Mouse (Mus musculus): ENCODE measurements around the gene Hacd3. TPM values are rescaled to one million over a fixed set of nuclear protein-coding genes. Genes with fewer than 3 reads are reported as not detected.
A peak's percentile ranks its signal among the peaks of the same experiment; 100 is the strongest.

Hacd3 gene
- polyA plus RNA-seq, 1 experiment from 2014 or later = 85.2 TPM

GRCm38 (mm10) chr9:65028313-65028712 lies 6.8 kb upstream of the Hacd3 start:
- Histone ChIP-seq H3K27me3 (no peaks in the 10 kb centered on the region), H3K36me3 (no peaks in the 10 kb centered on the region), H3K4me2 (no peak overlapping the region), H3K4me1 (peaks cover 8% of the 10 kb centered on the region), H3K4me3 (replicated peaks) (no peak overlapping the region), H3K9ac (no peak overlapping the region), H3K27ac (no peak overlapping the region), H3K9me3 (replicated peaks) (no peaks in the 10 kb centered on the region)
- ATAC-seq (replicated peaks; ENCODE audit: low FRiP score) = no peak
- WGBS = 87% methylated on average over 5 of the region's 5 CpGs

DNA sequence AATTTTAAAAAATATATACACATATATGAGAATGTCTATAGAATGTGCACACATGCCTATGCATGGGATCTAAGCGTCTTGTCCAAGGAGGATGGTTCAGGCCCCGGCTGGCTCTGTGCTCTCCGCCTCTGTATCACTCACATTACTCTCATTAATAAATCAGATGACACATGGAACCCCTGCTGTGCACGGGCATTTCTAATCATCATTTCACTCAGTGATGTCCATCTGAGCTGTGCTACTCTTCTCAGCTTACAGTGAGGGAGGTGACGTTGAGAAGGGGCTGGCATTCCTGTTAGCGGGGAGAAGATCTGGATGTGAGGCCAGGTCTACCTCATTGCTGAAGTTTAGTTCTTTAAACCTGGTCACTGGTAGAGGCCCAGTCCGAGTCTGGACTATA lies 5.7 kb upstream of the Hacd3 start:
- H3K9ac ChIP-seq = no peak overlapping the region
- no peak overlapping the region for H3K27ac ChIP-seq
- H3K27me3 ChIP-seq = no peaks in the 10 kb centered on the region
- no peak for ATAC-seq (replicated peaks; ENCODE audit: low FRiP score)
- H3K9me3 ChIP-seq (replicated peaks) = no peaks in the 10 kb centered on the region
- no peak overlapping the region for H3K4me2 ChIP-seq
- H3K4me1 ChIP-seq = peaks cover 9% of the 10 kb centered on the region
- H3K36me3 ChIP-seq = no peaks in the 10 kb centered on the region
- no peak overlapping the region for H3K4me3 ChIP-seq (replicated peaks)
- WGBS = 68% methylated on average over 7 of the region's 7 CpGs

- ATAC-seq (replicated peaks; ENCODE audit: low FRiP score) = no peak
- Histone ChIP-seq H3K9me3 (replicated peaks) (no peaks in the 10 kb centered on the region), H3K4me3 (replicated peaks) (no peak overlapping the region), H3K4me1 (peaks cover 34% of the 10 kb centered on the region), H3K27me3 (no peaks in the 10 kb centered on the region), H3K4me2 (no peak overlapping the region), H3K9ac (no peak overlapping the region), H3K36me3 (no peaks in the 10 kb centered on the region), H3K27ac (no peak overlapping the region)
- WGBS = 89% methylated on average over 3 of the region's 3 CpGs
These were observed 2.0 kb upstream of the Hacd3 start for GRCm38 (mm10) chr9:65023447-65023846.

- H3K9me3 ChIP-seq (replicated peaks) = no peaks in the 10 kb centered on the region
- no peaks in the 10 kb centered on the region for H3K36me3 ChIP-seq
- H3K4me3 ChIP-seq (replicated peaks) = no peak overlapping the region
- H3K9ac ChIP-seq = 0 out of 2 replicates have a peak overlapping the region, but pooled peaks have one; percentile 3
- peak overlapping the region; percentile 88; the same call in 1 of the 2 replicates for H3K4me2 ChIP-seq
- no peaks in the 10 kb centered on the region for H3K27me3 ChIP-seq
- ATAC-seq (replicated peaks; ENCODE audit: low FRiP score) = no peak
- H3K27ac ChIP-seq = no peak overlapping the region
- peaks cover 34% of the 10 kb centered on the region for H3K4me1 ChIP-seq
- WGBS = 61% methylated on average over 4 of the region's 4 CpGs
These were observed 1.2 kb upstream of the Hacd3 start for GRCm38 (mm10) chr9:65022580-65023135.

GRCm38 (mm10) chr9:65021887-65022579 lies 540 bp upstream of the Hacd3 start:
- Histone ChIP-seq H3K4me2 (peak overlapping the region; percentile 88), H3K36me3 (no peaks in the 10 kb centered on the region), H3K4me3 (replicated peaks) (peak overlapping the region; percentile 93), H3K9ac (peak overlapping the region; percentile 88), H3K9me3 (replicated peaks) (no peaks in the 10 kb centered on the region), H3K27ac (peak overlapping the region; percentile 85), H3K4me1 (peaks cover 35% of the 10 kb centered on the region), H3K27me3 (no peaks in the 10 kb centered on the region)
- ATAC-seq (replicated peaks; ENCODE audit: low FRiP score) = no peak
- WGBS = 18% methylated on average over 9 of the region's 9 CpGs

GRCm38 (mm10) chr9:65020128-65020527 lies 1.4 kb downstream of the Hacd3 start:
- peaks cover 50% of the 10 kb centered on the region for H3K4me1 ChIP-seq
- no peak for ATAC-seq (replicated peaks; ENCODE audit: low FRiP score)
- H3K9ac ChIP-seq = peak overlapping the region; percentile 88; the same call in 1 of the 2 replicates
- no peaks in the 10 kb centered on the region for H3K9me3 ChIP-seq (replicated peaks)
- H3K4me2 ChIP-seq = peak overlapping the region; percentile 88
- H3K27ac ChIP-seq = no peak overlapping the region
- WGBS = 67% methylated on average over 4 of the region's 4 CpGs
- no peaks in the 10 kb centered on the region for H3K36me3 ChIP-seq
- no peaks in the 10 kb centered on the region for H3K27me3 ChIP-seq
- peak overlapping the region; percentile 93; the same call in 1 of the 2 replicates for H3K4me3 ChIP-seq (replicated peaks)

GRCm38 (mm10) chr9:65019146-65019545 lies 2.3 kb downstream of the Hacd3 start:
- H3K4me2 ChIP-seq = no peak overlapping the region
- no peaks in the 10 kb centered on the region for H3K27me3 ChIP-seq
- no peaks in the 10 kb centered on the region for H3K9me3 ChIP-seq (replicated peaks)
- H3K36me3 ChIP-seq = no peaks in the 10 kb centered on the region
- no peak for ATAC-seq (replicated peaks; ENCODE audit: low FRiP score)
- peaks cover 50% of the 10 kb centered on the region for H3K4me1 ChIP-seq
- WGBS = 59% methylated on average over 3 of the region's 3 CpGs
- H3K27ac ChIP-seq = no peak overlapping the region
- H3K4me3 ChIP-seq (replicated peaks) = no peak overlapping the region
- 0 out of 2 replicates have a peak overlapping the region, but pooled peaks have one; percentile 10 for H3K9ac ChIP-seq

DNA sequence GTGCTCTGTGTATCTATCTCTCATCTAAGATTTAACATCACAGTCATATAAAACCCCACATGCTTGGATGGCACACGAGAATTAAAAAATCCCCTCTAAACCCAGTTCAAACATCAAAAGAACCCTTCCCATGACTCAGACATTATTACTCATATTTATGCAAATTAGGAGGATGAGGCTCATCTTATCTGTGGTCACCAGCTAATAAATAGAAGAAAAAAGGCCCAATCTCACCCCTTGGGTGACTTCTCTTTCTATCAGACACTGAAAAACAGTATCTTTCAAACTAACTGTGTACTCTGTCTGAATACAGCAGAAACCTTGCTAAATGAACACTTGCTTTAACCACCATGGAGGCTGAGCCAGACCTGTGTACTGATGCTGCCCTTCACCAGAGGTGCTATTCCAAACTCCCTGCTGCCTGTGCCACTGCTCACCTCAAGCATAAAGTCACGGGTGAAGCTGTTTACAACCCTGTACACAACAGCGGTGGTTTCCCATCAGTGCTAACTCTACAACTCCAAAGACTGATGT lies 2.8 kb downstream of the Hacd3 start:
- H3K4me3 ChIP-seq (replicated peaks) = no peak overlapping the region
- 0 out of 2 replicates have a peak overlapping the region, but pooled peaks have one; percentile 10 for H3K9ac ChIP-seq
- H3K27me3 ChIP-seq = no peaks in the 10 kb centered on the region
- H3K9me3 ChIP-seq (replicated peaks) = no peaks in the 10 kb centered on the region
- H3K4me2 ChIP-seq = no peak overlapping the region
- no peak overlapping the region for H3K27ac ChIP-seq
- H3K36me3 ChIP-seq = no peaks in the 10 kb centered on the region
- ATAC-seq (replicated peaks; ENCODE audit: low FRiP score) = no peak
- WGBS = 68% methylated on average over 3 of the region's 3 CpGs
- H3K4me1 ChIP-seq = peaks cover 50% of the 10 kb centered on the region

- no peaks in the 10 kb centered on the region for H3K9me3 ChIP-seq (replicated peaks)
- 0 out of 2 replicates have a peak overlapping the region, but pooled peaks have one; percentile 3 for H3K9ac ChIP-seq
- no peak overlapping the region for H3K27ac ChIP-seq
- H3K36me3 ChIP-seq = no peaks in the 10 kb centered on the region
- no peaks in the 10 kb centered on the region for H3K27me3 ChIP-seq
- no peak overlapping the region for H3K4me2 ChIP-seq
- ATAC-seq (replicated peaks; ENCODE audit: low FRiP score) = no peak
- no peak overlapping the region for H3K4me3 ChIP-seq (replicated peaks)
- 91% methylated on average over 4 of the region's 4 CpGs for WGBS
- peaks cover 50% of the 10 kb centered on the region for H3K4me1 ChIP-seq
These were observed 3.6 kb downstream of the Hacd3 start for GRCm38 (mm10) chr9:65017896-65018295.

GRCm38 (mm10) chr9:65016978-65017827 lies 4.3 kb downstream of the Hacd3 start:
- Histone ChIP-seq H3K27me3 (no peaks in the 10 kb centered on the region), H3K4me1 (peaks cover 45% of the 10 kb centered on the region), H3K9me3 (replicated peaks) (no peaks in the 10 kb centered on the region), H3K27ac (no peak overlapping the region), H3K9ac (0 out of 2 replicates have a peak overlapping the region, but pooled peaks have one; percentile 3), H3K4me2 (no peak overlapping the region), H3K4me3 (replicated peaks) (no peak overlapping the region), H3K36me3 (no peaks in the 10 kb centered on the region)
- no peak for ATAC-seq (replicated peaks; ENCODE audit: low FRiP score)
- WGBS = 75% methylated on average over 16 of the region's 16 CpGs

- Histone ChIP-seq H3K4me1 (peaks cover 40% of the 10 kb centered on the region), H3K4me2 (no peak overlapping the region), H3K27ac (no peak overlapping the region), H3K4me3 (replicated peaks) (no peak overlapping the region), H3K27me3 (no peaks in the 10 kb centered on the region), H3K36me3 (no peaks in the 10 kb centered on the region), H3K9ac (no peak overlapping the region), H3K9me3 (replicated peaks) (no peaks in the 10 kb centered on the region)
- WGBS = 83% methylated on average over 4 of the region's 4 CpGs
- ATAC-seq (replicated peaks; ENCODE audit: low FRiP score) = no peak
These were observed 5.1 kb downstream of the Hacd3 start for GRCm38 (mm10) chr9:65016241-65016977.

Data from kidney, embryonic 15.5 days (tissue).